Mouse (Mus musculus) lung, postnatal 4 days (tissue): Measurements from ENCODE around the gene Kdm1b.
A peak's percentile ranks its signal among the peaks of the same experiment; 100 is the strongest.

Experiments used
- DNase-seq, 2 experiments: peaks; one replicate each; pipeline ENCODE4 v3.0.0; 2021

Kdm1b gene

DNA sequence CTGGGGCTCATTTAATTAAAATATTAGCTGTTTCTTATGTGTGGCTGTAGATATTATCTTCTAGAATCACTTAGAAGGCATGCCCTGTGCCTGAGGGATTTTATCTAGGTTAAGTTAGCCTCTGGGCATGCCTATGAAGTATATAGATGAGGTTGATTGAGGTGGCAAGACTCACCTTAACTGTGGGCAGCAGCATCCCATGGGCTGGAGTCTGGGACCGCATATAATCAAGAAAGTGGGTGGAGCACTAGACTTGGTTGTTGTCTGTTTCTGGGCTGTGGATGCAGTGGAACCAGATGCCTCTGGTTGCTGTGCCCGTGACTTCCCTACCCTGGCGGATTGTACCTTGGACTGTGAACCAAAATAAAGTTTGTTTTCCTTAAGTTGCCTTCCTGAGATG, 68.8 kb downstream of the Kdm1b start:
- no peak for DNase-seq

GRCm38 (mm10) chr13:47112924-47113323, 69.6 kb downstream of the Kdm1b start:
- no peak for DNase-seq

DNA sequence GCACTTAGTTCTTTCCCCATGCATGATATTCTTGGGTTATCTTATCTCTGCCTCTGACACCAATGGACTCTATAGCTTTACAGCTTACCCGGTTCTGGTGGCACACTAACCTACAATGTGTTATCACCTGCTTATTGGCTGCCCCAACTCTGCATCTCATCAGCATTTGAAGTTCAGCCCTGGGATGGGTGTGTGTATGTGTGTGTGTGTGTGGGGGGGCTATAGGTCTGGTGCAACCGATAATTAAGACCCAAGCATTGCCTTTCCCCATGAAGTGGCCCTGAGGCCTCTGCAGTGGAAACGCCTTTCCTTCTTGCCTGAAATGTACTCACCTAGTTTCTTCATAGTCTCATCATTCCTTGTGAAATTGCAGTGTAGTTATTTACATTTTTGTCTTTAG, 72.7 kb downstream of the Kdm1b start:
- DNase-seq: no peak

DNA sequence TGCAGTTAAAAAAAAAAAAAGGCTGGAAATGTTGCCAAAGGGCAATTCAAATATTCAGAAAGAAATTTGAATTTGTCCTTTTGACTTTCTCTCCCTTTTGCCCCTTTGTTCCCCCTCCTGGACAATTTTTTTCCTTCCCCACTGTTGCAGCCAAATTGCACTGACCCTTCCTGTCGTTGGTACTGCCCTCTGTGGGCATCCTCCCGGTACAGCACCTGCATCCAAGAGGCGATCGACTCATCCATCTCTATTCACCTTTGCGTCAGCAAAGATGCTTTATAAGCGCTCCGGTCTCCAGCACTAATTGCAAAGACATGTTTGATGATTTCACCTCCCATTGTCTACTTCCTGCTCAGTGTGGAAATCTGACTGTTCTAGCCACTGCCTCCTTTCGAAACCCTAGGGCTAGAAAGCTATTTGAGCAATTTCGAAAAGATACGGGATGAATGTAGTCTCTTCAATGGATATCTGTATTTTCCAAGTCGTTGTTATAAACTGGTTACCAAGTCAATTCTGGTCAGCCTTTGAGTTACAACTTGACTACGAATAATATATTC, 78.1 kb downstream of the Kdm1b start:
- peak in 1 of 2 experiments; percentile 18 for DNase-seq

GRCm38 (mm10) chr13:47122537-47123430, 79.5 kb downstream of the Kdm1b start, which contains the start of gene Rnf144b:
TSS of gene Rnf144b (plus strand) at chr13:47122656.
- DNase-seq: peak; percentile 57 to 62

DNA sequence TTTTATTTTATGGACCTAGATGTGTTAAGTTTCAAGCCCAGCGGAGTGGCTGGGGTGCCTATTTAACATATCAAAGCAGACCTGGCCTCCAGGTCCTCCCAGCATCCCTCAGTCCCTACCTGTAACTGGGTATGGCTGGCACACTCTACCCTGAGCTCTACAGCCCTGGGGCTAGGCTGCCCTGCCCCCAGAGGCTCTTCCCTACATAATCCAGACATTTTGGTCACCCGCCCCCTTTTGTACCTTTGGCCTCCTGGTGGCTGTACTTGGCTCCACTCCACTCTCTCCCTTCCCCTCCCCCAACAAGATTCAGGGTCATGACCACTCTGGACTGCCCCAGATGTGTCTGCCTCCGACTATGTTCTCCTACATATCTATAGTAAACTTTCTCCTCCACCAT, 81.2 kb downstream of the Kdm1b start:
- no peak for DNase-seq

DNA sequence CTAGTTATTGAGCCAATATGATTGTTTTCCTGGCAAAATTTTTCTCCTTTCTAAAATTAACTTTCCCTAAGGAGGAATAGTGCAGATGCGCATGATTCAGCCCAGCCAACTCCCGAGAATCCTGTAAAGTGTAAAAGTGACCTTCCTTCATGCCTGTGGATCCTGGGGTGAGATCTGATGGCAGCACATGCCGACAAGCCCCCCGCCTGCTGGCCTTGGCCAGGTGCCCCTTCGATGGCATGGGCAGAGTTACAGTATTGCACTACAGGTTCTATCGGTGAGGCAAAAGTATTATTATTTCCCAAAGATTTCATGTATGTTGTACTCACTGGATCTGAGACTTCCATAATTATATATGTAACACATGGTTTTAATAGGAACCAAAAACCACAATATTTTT, 81.7 kb downstream of the Kdm1b start:
- DNase-seq: no peak

GRCm38 (mm10) chr13:47125595-47125994, 82.3 kb downstream of the Kdm1b start:
- DNase-seq: no peak

- DNase-seq: no peak
Observed at GRCm38 (mm10) chr13:47129090-47129489, 85.8 kb downstream of the Kdm1b start.

DNA sequence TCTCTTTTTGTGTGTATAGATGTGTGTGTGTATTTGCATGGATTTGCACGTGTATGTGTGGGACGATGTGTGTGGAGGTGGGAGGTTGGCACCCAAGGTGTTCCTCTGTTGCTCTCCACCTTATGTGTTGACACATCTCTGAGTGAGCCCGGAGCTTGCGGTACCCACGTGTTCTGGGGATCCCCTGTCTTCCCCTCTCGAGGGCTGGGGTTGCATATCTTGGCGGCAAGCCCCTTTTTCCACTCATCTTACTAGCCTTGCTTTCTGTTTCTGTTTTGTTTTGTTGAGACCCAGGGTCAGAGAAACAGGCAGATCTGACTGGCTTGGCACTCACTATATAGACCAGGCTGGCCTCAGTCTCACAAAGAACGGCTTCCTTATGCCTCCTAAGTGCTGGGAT, 89.8 kb downstream of the Kdm1b start:
- no peak for DNase-seq

- no peak for DNase-seq
Observed at GRCm38 (mm10) chr13:47134836-47135235, 91.5 kb downstream of the Kdm1b start.
